In genomic region chr1:33940364-33940928, GRCm38 (mm10) we compare ENCODE assay signal across 19 mouse cellular contexts. TPM values are rescaled to one million over a fixed set of nuclear protein-coding genes. Genes with fewer than 3 reads are reported as not detected.
DNase-seq lines count a peak whose midpoint lies in the region; ATAC-seq and TF ChIP-seq lines count a peak whose summit lies in the region.
"Had no signal": no experiment of that assay in that cellular context is flagged by ENCODE, and none has a peak within 500 bp of the region (broad histone marks: within the 10 kb centered on the region; RNA-seq: fewer than 3 reads in every experiment).

No protein-coding gene starts in this region.

- intact Hi-C loops in left cerebral cortex, postnatal 4 days (cut with DNase I), result no loop called here

- 64% methylated on average over 11 of the region's 11 CpGs for WGBS in forebrain, postnatal 0 days
- WGBS in forebrain, embryonic 12.5 days, result 88% methylated on average over 11 of the region's 11 CpGs

- peak overlapping the region; percentile 75 for H3K27ac ChIP-seq in forebrain, postnatal 0 days (ENCODE audit: low read depth, low read length)
- H3K27ac ChIP-seq in forebrain, embryonic 12.5 days, result no peak overlapping the region
- H3K27ac ChIP-seq: embryonic facial prominence, embryonic 10.5 days; heart, adult 2 months; heart, embryonic 15.5 days; hindbrain, embryonic 15.5 days had no signal

- no peaks in the 10 kb centered on the region for H3K9me3 ChIP-seq in forebrain, postnatal 0 days (ENCODE audit: low read length)
- H3K9me3 ChIP-seq in forebrain, embryonic 12.5 days, result no peaks in the 10 kb centered on the region
- H3K9me3 ChIP-seq: embryonic facial prominence, embryonic 10.5 days; heart, embryonic 15.5 days; hindbrain, embryonic 15.5 days had no signal

- ATAC-seq in forebrain, postnatal 0 days, result no peak
- no peak for ATAC-seq in forebrain, embryonic 12.5 days (ENCODE audit: low FRiP score)
- ATAC-seq: intestine, embryonic 16.5 days had no signal

- peak; percentile 63 for DNase-seq in cerebellum, adult 9-10 months
- DNase-seq in cerebellum, adult 11-12 months, result no peak
- DNase-seq in forebrain, postnatal 0 days, result peak; percentile 57
- peak; percentile 15 for DNase-seq in retina, adult 2 months (ENCODE audit: low read depth, low spot score)
- DNase-seq in retina, embryonic 14.5 days (ENCODE audit: low spot score), result no peak
- no peak for DNase-seq in left cerebral cortex, postnatal 4 days
- DNase-seq: adrenal gland, adult 2 months; adrenal gland, postnatal 25 days; cerebellum, adult 11 months; gastrocnemius, postnatal 14 days; heart, adult 2 months; kidney, adult 2 months had no signal

- no peaks in the 10 kb centered on the region for H3K36me3 ChIP-seq in forebrain, postnatal 0 days (ENCODE audit: insufficient read depth)
- no peaks in the 10 kb centered on the region for H3K36me3 ChIP-seq in forebrain, embryonic 12.5 days (replicated peaks)
- H3K36me3 ChIP-seq: embryonic facial prominence, embryonic 10.5 days; heart, embryonic 15.5 days; hindbrain, embryonic 15.5 days had no signal

- no peak for TF ChIP-seq CTCF in forebrain, postnatal 0 days (IDR thresholded peaks at IDR 0.05; ENCODE audit: low read depth)

- H3K4me2 ChIP-seq in forebrain, postnatal 0 days (ENCODE audit: low read depth), result no peak overlapping the region
- H3K4me2 ChIP-seq in forebrain, embryonic 12.5 days, result no peak overlapping the region
- H3K4me2 ChIP-seq: heart, embryonic 11.5 days; heart, embryonic 15.5 days; hindbrain, embryonic 15.5 days had no signal

- no peaks in the 10 kb centered on the region for H3K27me3 ChIP-seq in forebrain, postnatal 0 days (ENCODE audit: insufficient read depth, low read length)
- no peaks in the 10 kb centered on the region for H3K27me3 ChIP-seq in forebrain, embryonic 12.5 days
- H3K27me3 ChIP-seq: CH12.LX; heart, embryonic 15.5 days; hindbrain, embryonic 15.5 days had no signal

- no peak overlapping the region for H3K4me3 ChIP-seq in forebrain, postnatal 0 days (ENCODE audit: low read depth, low read length)
- H3K4me3 ChIP-seq in forebrain, embryonic 12.5 days (replicated peaks), result no peak overlapping the region
- H3K4me3 ChIP-seq: embryonic facial prominence, embryonic 10.5 days; heart, adult 2 months; heart, embryonic 15.5 days; hindbrain, embryonic 15.5 days had no signal

- peaks cover 11% of the 10 kb centered on the region for H3K4me1 ChIP-seq in forebrain, postnatal 0 days (ENCODE audit: insufficient read depth)
- H3K4me1 ChIP-seq in forebrain, embryonic 12.5 days, result no peaks in the 10 kb centered on the region
- H3K4me1 ChIP-seq: hindbrain, embryonic 15.5 days had no signal

- H3K9ac ChIP-seq in forebrain, postnatal 0 days, result no peak overlapping the region
- no peak overlapping the region for H3K9ac ChIP-seq in forebrain, embryonic 12.5 days
- H3K9ac ChIP-seq: heart, embryonic 15.5 days; hindbrain, embryonic 15.5 days had no signal

RNA-seq across cellular contexts. Expression of gene Dst, which starts 32.4 kb away (rescaled TPM):
- 127 and 134 TPM in 2 replicates for total RNA-seq in forebrain, postnatal 0 days (2014; rRNA removed)
- 16.3 and 23.1 TPM in 2 replicates for polyA plus RNA-seq in forebrain, postnatal 0 days (2015; fragmentation: Nextera tagmentation; extraction: Ambion mirVana)
- polyA plus RNA-seq in forebrain, embryonic 12.5 days (2016; fragmentation: Nextera tagmentation; extraction: Ambion mirVana), result 26.8 and 30.8 TPM in 2 replicates
- total RNA-seq in left cerebral cortex, postnatal 4 days (2021), result 100 to 1,000 TPM; 282 TPM

RNA-seq across cellular contexts. Expression of gene Bend6, which starts 32.8 kb away (rescaled TPM):
- total RNA-seq in forebrain, postnatal 0 days (2014; rRNA removed), result 124 and 153 TPM in 2 replicates
- polyA plus RNA-seq in forebrain, postnatal 0 days (2015; fragmentation: Nextera tagmentation; extraction: Ambion mirVana), result 96.7 and 111 TPM in 2 replicates
- 3.7 and 3.9 TPM in 2 replicates for polyA plus RNA-seq in forebrain, embryonic 12.5 days (2016; fragmentation: Nextera tagmentation; extraction: Ambion mirVana)
- 100 to 1,000 TPM; 159 to 164 TPM for total RNA-seq in left cerebral cortex, postnatal 4 days (2021)

Comparison
In these comparisons a context has a peak if more than half of its experiments do, and no peak if none do; other contexts are left out.
1. DNase-seq: peak in cerebellum, adult 9-10 months (single experiment), forebrain, postnatal 0 days (single experiment) and retina, adult 2 months (single experiment); none in cerebellum, adult 11-12 months (single experiment), retina, embryonic 14.5 days (single experiment) and left cerebral cortex, postnatal 4 days (single experiment).